Mouse (Mus musculus) liver, embryonic 15.5 days (tissue): ENCODE data around the gene Pbx2. TPM values are rescaled to one million over a fixed set of nuclear protein-coding genes. Genes with fewer than 3 reads are reported as not detected.
A peak's percentile ranks its signal among the peaks of the same experiment; 100 is the strongest.

Experiments used
- ATAC-seq: fragments of 200-750 bp; cut with Nextera tagmentation; 2 replicates; pipeline ENCODE4 v1.8.0; 2017; ENCODE audit warnings: moderate number of reproducible peaks, mild to moderate bottlenecking, moderate library complexity; ENCODE audit not compliant: insufficient read depth
- H3K27ac ChIP-seq: fragments of 300-500 bp; sonication (generic); replicated peaks from 2 replicates; pipeline ENCODE4 v1.5.1; 2015; ENCODE audit warnings: mild to moderate bottlenecking, inconsistent platforms
- H3K27me3 ChIP-seq: fragments of 300-500 bp; sonication (generic); 2 replicates; pipeline ENCODE4 v1.6.1; 2015; ENCODE audit warnings: mild to moderate bottlenecking, inconsistent platforms
- H3K36me3 ChIP-seq: fragments of 300-500 bp; sonication (generic); replicated peaks from 2 replicates; pipeline ENCODE4 v1.6.1; 2015; ENCODE audit warnings: moderate library complexity, mild to moderate bottlenecking, inconsistent platforms
- H3K4me1 ChIP-seq: fragments of 300-500 bp; sonication (generic); replicated peaks from 2 replicates; pipeline ENCODE4 v1.6.1; 2015; ENCODE audit warnings: inconsistent platforms
- H3K4me2 ChIP-seq: fragments of 300-500 bp; sonication (generic); 2 replicates; pipeline ENCODE4 v1.6.1; 2015; ENCODE audit warnings: moderate library complexity, mild to moderate bottlenecking, inconsistent platforms
- H3K4me3 ChIP-seq: fragments of 300-500 bp; sonication (generic); replicated peaks from 2 replicates; pipeline ENCODE4 v1.5.1; 2015; ENCODE audit warnings: mild to moderate bottlenecking, inconsistent platforms
- H3K9ac ChIP-seq: fragments of 300-500 bp; sonication (generic); 2 replicates; pipeline ENCODE4 v1.6.1; 2015; ENCODE audit warnings: moderate library complexity, mild to moderate bottlenecking, inconsistent platforms
- H3K9me3 ChIP-seq: fragments of 300-500 bp; sonication (generic); replicated peaks from 2 replicates; pipeline ENCODE4 v1.6.1; 2016; ENCODE audit warnings: inconsistent platforms
- WGBS: fragments of 180-500 bp; shearing (Covaris S2); methylation state at CpG from one replicate; pipeline ENCODE4 v1.1.7; 2015; ENCODE audit warnings: mixed read lengths; ENCODE audit not compliant: insufficient replicate concordance; 5-methylcytosine and 5-hydroxymethylcytosine counted together
- polyA plus RNA-seq: library from polyadenylated mRNA; unstranded; fragments of >200 nt; fragmentation: Nextera tagmentation; extraction: Ambion mirVana; gene quantifications from 2 replicates; pipeline ENCODE4 v1.2.1, GENCODE M21; 2015

Pbx2 gene
- polyA plus RNA-seq, 1 experiment from 2014 or later, result 2.4 TPM

DNA sequence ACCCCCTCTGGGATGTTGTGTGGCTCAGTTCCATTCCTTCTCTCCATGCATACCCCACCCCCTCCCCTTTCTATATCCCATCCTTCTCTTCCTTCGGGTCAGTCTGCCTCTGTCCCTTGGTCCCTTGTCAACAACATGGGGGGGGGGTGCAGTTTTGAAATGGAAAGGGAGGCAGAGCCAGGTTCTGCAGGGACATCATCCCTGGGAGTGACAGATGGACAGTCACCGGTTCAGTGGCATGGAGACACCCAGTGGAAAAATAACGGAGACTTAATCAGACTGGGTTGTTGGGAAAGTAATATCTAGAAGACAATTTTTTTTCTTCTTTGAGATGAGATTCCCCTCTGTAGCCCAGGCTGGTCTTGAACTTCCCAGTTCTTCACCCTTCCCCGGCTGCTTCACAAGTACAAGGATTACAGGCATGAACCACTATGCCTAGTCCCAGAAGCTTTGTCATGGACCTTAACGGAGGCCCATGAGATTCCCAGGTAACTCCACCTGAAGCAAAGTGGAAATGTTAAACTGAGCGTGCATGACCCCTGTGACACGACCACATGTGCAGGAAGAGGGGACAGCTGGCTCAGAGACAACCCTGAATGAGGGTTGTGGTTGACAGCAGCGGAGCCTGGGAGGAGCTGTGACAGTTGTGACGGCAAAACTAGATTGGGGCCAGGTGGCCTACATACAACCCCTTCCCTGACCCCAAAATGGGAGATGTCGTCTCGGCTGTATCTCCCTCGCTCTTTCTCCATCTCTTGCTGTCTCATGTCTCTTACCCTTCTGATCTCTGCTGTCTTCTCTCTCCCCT is 38.9 kb downstream of the Pbx2 start:
- peaks cover 68% of the 10 kb centered on the region for H3K27me3 ChIP-seq
- ATAC-seq, result no peak
- no peak overlapping the region for H3K9ac ChIP-seq
- no peak overlapping the region for H3K4me3 ChIP-seq
- peaks cover 63% of the 10 kb centered on the region for H3K4me1 ChIP-seq
- 9% methylated on average over 12 of the region's 12 CpGs for WGBS
- H3K9me3 ChIP-seq, result no peaks in the 10 kb centered on the region
- H3K4me2 ChIP-seq, result peak overlapping the region; percentile 58
- no peak overlapping the region for H3K27ac ChIP-seq
- peaks cover 6% of the 10 kb centered on the region for H3K36me3 ChIP-seq

DNA sequence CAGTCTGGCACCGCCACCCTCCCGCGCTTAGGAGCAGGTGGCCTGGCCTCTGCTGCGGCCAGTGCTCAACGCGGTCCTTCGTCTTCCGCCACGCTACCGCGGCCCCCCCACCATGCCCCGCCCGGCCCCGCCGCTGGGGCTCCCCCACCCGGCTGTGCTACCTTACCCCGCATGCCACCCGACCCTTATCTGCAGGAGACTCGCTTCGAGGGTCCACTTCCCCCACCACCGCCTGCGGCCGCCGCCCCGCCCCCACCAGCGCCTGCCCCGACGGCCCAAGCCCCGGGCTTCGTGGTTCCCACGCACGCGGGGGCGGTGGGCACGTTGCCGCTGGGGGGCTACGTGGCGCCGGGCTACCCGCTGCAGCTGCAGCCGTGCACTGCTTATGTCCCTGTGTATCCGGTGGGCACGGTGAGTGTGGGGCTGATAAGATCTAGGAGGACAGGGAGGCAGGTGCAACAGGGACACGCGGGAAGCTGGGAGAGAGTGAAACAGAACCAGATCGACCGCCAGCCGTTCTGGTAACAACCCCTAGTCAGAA is 39.8 kb downstream of the Pbx2 start:
- ATAC-seq, result no peak
- no peak overlapping the region for H3K9ac ChIP-seq

DNA sequence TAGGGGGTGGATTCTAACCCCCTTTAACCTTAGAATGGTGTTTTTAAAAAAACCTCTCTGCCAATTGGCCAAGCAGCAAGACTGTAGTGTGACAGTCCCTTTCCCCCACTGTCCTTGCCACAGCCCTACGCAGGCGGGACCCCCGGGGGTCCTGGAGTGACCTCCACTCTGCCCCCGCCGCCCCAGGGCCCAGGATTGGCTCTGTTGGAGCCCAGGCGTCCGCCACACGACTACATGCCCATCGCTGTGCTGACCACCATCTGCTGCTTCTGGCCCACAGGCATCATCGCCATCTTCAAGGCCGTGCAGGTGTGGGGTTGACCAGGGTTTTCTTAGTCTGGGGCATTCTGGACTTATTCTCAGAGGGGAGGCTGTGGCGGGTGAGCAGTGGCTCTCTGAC is 40.6 kb downstream of the Pbx2 start:
- no peak overlapping the region for H3K9ac ChIP-seq
- peak overlapping the region; percentile 38 for H3K4me3 ChIP-seq
- peaks cover 68% of the 10 kb centered on the region for H3K27me3 ChIP-seq
- H3K27ac ChIP-seq, result no peak overlapping the region
- no peaks in the 10 kb centered on the region for H3K36me3 ChIP-seq
- no peak for ATAC-seq
- 12% methylated on average over 12 of the region's 12 CpGs for WGBS
- no peaks in the 10 kb centered on the region for H3K9me3 ChIP-seq
- H3K4me1 ChIP-seq, result peaks cover 53% of the 10 kb centered on the region
- H3K4me2 ChIP-seq, result peak overlapping the region; percentile 64

More for the DNA sequence above, 39.8 kb downstream of the Pbx2 start:
- peaks cover 68% of the 10 kb centered on the region for H3K27me3 ChIP-seq
- peak overlapping the region; percentile 34; the same call in 1 of the 2 replicates for H3K4me3 ChIP-seq
- no peak overlapping the region for H3K27ac ChIP-seq
- no peaks in the 10 kb centered on the region for H3K9me3 ChIP-seq
- no peaks in the 10 kb centered on the region; the same call in 1 of the 2 replicates for H3K36me3 ChIP-seq
- WGBS, result 2% methylated on average over 48 of the region's 48 CpGs
- peaks cover 61% of the 10 kb centered on the region for H3K4me1 ChIP-seq
- peak overlapping the region; percentile 58 for H3K4me2 ChIP-seq

DNA sequence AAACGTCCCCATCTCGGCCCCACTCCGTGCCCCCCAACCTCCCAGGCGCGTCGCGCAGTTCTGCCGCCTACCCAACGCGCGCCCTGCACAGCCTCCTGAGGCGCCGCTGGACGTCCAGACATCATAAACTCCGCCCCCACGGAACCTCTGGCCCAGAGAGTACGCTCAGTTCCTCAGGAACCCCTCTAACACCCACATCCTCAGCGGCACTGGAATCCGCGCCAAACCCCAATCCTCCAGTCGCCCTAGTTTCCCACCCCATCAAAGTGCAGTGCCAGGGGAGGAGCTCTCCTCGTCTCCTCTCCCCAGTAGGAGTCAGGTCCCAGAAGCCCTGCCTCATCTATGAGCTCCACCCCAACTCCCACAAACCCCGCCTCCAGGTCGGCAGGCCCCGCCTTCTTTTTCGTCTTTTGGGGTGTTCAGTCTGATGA is 41.2 kb downstream of the Pbx2 start:
- no peak overlapping the region for H3K9ac ChIP-seq
- peaks cover 46% of the 10 kb centered on the region for H3K4me1 ChIP-seq
- no peaks in the 10 kb centered on the region for H3K36me3 ChIP-seq
- H3K9me3 ChIP-seq, result no peaks in the 10 kb centered on the region
- peak overlapping the region; percentile 38 for H3K4me3 ChIP-seq
- H3K27me3 ChIP-seq, result peaks cover 68% of the 10 kb centered on the region
- ATAC-seq, result 0 out of 2 replicates have a peak, but pooled peaks have one; percentile 22
- H3K4me2 ChIP-seq, result peak overlapping the region; percentile 64
- H3K27ac ChIP-seq, result no peak overlapping the region
- 1% methylated on average over 26 of the region's 26 CpGs for WGBS

DNA sequence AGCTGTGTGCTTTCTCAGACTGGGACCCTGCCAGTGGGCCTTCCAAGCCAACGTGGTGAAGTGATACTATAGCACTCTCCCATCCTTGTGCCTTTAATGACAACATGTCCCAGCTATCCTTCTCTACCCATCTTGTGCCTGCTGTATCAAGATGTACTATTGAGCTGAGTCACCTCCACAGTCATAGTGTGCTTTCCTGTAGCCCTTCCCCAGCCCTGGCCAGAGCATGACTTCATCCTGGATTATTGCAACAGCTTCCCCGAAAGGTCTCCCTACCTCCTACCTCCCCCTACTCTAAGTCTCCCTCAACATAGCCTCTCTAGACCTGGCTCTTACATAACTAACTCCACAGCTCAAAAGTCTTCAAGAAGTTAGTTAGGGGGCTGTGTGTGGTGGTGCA is 44.6 kb downstream of the Pbx2 start:
- no peak for ATAC-seq

DNA sequence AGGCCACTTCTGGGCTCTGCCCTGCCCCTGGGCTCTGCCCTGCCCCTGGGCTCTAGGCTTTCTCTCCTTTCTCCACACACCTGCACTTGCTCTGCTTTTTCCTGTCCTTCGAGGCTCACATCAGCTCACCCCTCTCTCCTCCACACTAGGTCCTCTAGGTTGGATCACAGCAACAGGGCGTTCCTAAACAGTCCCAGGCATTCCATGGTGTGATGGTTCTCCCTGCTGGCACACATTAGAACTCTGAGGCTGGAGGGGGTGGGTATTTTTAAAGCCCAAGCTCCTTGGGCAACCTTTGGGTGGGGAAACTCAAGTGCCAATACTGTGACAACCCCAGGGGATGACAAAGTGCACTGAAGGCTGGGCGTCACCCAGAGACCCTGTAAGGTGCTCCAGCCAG is 46.4 kb downstream of the Pbx2 start:
- H3K9me3 ChIP-seq, result no peaks in the 10 kb centered on the region
- peaks cover 21% of the 10 kb centered on the region for H3K27me3 ChIP-seq
- H3K4me2 ChIP-seq, result no peak overlapping the region
- 52% methylated on average over 3 of the region's 3 CpGs for WGBS
- H3K36me3 ChIP-seq, result no peaks in the 10 kb centered on the region
- H3K9ac ChIP-seq, result no peak overlapping the region
- peaks cover 6% of the 10 kb centered on the region for H3K4me1 ChIP-seq
- no peak for ATAC-seq
- H3K27ac ChIP-seq, result no peak overlapping the region
- H3K4me3 ChIP-seq, result no peak overlapping the region

More for the DNA sequence above, 44.6 kb downstream of the Pbx2 start:
- H3K36me3 ChIP-seq, result no peaks in the 10 kb centered on the region
- H3K9ac ChIP-seq, result no peak overlapping the region
- H3K4me2 ChIP-seq, result no peak overlapping the region
- 34% methylated on average over 2 of the region's 2 CpGs for whole genome bisulfite sequencing
- peaks cover 23% of the 10 kb centered on the region for H3K4me1 ChIP-seq
- no peak overlapping the region for H3K4me3 ChIP-seq
- no peak overlapping the region for H3K27ac ChIP-seq
- peaks cover 39% of the 10 kb centered on the region for H3K27me3 ChIP-seq
- no peaks in the 10 kb centered on the region for H3K9me3 ChIP-seq

DNA sequence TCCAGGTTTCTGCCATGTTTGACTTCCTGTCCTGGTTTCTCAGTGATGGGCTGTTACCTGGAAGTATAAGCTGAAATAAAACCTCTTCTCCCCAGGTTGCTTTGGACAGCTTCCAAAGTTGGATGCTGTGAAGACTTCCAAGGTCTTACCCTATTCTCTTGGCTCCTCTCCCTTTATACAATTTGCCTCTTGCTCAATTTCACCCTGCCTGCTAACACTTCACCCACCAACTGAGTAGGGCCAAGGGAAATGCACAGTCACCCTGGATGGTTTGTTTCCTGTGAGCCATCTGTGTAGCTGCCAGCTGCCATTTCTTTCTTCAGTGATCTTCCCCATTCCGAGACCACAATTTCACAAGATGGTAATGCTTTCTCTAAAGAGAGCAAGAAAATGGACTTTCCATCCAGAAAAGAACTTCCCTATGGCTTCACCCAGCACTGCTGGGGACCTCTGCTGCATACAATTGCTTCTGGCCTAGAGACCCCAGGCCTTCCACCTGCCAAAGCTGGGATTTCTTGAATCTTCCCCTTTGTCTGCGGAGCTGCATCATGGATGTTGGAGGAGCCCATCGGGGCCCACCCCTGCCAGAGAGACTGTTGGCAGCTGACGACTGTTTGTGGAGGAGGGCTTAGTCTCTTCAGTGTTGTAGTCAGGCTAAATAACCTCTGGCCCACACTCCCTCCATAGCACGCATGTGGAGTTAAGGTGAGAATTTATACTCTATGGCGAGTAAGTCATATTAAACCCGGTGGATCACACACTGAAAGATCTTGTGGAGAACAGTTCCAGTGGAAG is 48.6 kb downstream of the Pbx2 start:
- peaks cover 5% of the 10 kb centered on the region; the same call in 1 of the 2 replicates for H3K27me3 ChIP-seq
- 55% methylated on average over 7 of the region's 7 CpGs for WGBS
- H3K4me1 ChIP-seq, result peaks cover 10% of the 10 kb centered on the region
- H3K36me3 ChIP-seq, result no peaks in the 10 kb centered on the region
- ATAC-seq, result no peak
- H3K27ac ChIP-seq, result peak overlapping the region; percentile 62; the same call in 1 of the 2 replicates
- no peak overlapping the region for H3K4me3 ChIP-seq
- H3K4me2 ChIP-seq, result no peak overlapping the region
- H3K9me3 ChIP-seq, result no peaks in the 10 kb centered on the region
- no peak overlapping the region for H3K9ac ChIP-seq

DNA sequence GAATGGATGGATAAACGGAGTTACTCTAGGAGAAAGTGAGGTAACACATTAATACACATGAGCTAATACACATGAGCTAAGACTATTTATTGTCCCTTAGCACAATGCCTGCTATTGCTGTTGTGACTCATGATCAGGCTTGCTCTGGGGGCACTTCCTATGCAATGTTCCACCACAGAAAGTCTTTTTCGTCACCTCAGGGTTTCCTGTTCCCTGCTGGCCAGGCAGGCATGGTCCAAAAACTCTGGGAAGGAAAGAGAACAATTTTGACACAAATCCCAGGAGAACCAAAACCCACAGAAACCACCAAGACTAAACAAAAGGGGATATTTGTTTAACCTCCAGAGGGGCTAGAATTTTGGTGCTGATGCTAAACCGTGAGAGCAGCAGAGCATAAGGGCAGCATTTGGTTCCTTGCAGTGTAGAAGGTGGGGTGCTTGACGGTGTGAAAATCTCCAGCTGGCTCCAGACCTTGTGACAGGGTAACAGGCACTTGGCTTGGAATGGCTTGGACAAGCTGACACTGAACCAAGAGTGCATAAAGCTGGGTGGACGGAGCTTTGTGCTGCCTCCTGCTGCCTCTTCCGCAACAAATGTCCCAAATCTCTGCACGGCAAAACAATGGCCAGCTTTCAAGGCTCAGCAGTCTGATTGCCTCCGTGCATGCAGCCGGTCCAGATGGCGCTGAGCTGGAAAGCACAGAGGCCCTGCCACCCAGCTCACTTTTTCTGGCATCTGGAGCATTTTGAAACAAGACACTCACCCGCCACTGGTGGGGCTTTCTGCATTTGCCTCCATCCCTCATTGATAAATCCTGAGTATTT is 49.9 kb downstream of the Pbx2 start:
- no peak for ATAC-seq
- no peak overlapping the region for H3K4me2 ChIP-seq
- no peaks in the 10 kb centered on the region for H3K36me3 ChIP-seq
- H3K4me3 ChIP-seq, result no peak overlapping the region
- WGBS, result 24% methylated on average over 11 of the region's 11 CpGs
- no peak overlapping the region for H3K27ac ChIP-seq
- peaks cover 23% of the 10 kb centered on the region for H3K4me1 ChIP-seq
- no peaks in the 10 kb centered on the region for H3K9me3 ChIP-seq
- peaks cover 5% of the 10 kb centered on the region; the same call in 1 of the 2 replicates for H3K27me3 ChIP-seq
- no peak overlapping the region for H3K9ac ChIP-seq

DNA sequence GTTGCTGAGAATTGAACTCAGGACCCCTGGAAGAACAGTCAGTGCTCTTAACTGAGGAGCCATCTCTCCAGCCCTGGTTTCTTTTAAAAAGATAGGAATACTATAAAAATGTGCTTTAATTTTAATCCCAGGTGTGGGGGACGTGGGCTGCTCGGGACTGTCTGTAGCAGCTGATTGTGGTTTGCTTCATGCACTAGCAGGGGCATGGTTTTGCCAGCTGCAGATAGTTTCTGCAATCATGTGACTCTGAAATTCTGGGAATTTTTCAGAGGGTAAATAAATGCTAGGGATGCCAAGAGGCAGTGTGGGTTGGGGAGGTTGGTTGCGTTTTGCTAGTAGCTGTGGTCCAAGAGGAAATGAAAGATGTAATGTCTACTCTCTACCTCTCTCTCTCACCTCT is 50.9 kb downstream of the Pbx2 start:
- Histone ChIP-seq H3K27ac (no peak overlapping the region), H3K4me2 (no peak overlapping the region), H3K9ac (no peak overlapping the region), H3K9me3 (no peaks in the 10 kb centered on the region), H3K27me3 (peaks cover 5% of the 10 kb centered on the region; the same call in 1 of the 2 replicates), H3K4me3 (no peak overlapping the region), H3K36me3 (no peaks in the 10 kb centered on the region), H3K4me1 (peaks cover 31% of the 10 kb centered on the region)
- no peak for ATAC-seq
- 57% methylated on average over 3 of the region's 3 CpGs for WGBS

DNA sequence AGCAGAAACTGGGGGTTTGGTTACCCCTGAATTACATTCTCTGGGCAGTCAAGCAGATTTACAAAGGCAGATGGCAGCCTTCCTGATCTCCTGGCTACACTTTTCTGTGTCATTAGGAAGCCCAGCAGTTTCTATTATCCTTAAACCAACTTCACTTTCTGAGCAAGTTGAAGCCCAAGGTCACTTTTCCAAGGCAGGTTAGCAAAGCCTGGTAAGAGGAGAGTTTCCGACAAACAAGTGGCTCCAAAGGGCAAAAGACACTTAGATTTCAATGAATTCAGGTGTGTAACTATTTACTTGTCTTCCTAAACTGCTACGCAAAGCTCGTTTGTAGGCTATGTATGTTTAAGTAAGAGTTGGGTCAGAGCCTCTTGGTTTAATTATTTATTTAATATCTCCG is 52.3 kb downstream of the Pbx2 start:
- WGBS, result 69% methylated on average over 4 of the region's 4 CpGs
- peaks cover 44% of the 10 kb centered on the region for H3K4me1 ChIP-seq
- H3K4me2 ChIP-seq, result no peak overlapping the region
- no peaks in the 10 kb centered on the region for H3K36me3 ChIP-seq
- H3K27ac ChIP-seq, result no peak overlapping the region
- H3K9ac ChIP-seq, result no peak overlapping the region
- H3K9me3 ChIP-seq, result no peaks in the 10 kb centered on the region
- H3K4me3 ChIP-seq, result no peak overlapping the region
- ATAC-seq, result no peak
- H3K27me3 ChIP-seq, result peaks cover 5% of the 10 kb centered on the region; the same call in 1 of the 2 replicates
